Mouse (Mus musculus): ENCODE measurements around the gene Marco. TPM values are rescaled to one million over a fixed set of nuclear protein-coding genes. Genes with fewer than 3 reads are reported as not detected.

Marco gene
- under 1 TPM in 1 of 4 experiments, not detected in 3; 0.17 TPM for total RNA-seq (2022)

- no peak for DNase-seq (ENCODE audit: low spot score)
Measured at GRCm38 (mm10) chr1:120504924-120505323, at the start of gene Marco. Marco (minus strand) TSS chr1:120505024.

- no peak for DNase-seq (ENCODE audit: low spot score)
Measured at GRCm38 (mm10) chr1:120539506-120540029, 34.7 kb upstream of the Marco start.

- no peak for DNase-seq (ENCODE audit: low spot score)
Measured at GRCm38 (mm10) chr1:120536998-120537397, 32.2 kb upstream of the Marco start.

- no peak for DNase-seq (ENCODE audit: low spot score)
Measured at GRCm38 (mm10) chr1:120535919-120536318, 31.1 kb upstream of the Marco start.

DNA sequence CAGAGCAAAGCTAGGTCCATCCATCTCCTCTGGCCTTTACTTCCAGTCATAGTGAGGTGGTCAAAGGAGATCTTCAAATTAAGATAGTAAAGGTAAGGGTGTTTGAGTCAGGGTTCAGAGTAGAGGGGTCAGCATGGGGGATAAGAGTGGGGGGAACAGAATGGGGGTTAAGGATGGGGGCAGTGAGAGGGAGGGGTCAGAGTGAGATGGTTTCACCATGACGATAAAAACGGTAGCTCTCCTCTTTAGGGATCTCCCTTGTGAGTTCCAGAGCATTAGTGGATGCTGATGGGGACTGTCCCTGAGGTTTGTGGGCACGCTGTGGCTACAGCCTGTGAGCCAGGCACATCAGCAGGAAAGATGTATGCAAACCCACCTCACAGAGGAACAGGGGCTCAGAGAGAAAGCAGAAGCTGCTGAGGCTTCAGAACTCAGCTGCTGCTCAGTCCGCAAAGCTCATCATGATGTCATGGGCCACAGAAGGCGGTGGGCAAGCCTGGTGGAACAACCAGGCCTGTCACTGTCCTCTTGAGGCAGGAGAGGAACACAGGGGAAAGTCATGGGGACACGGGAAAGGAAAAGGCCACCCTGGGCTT is 27.6 kb upstream of the Marco start:
- no peak for DNase-seq (ENCODE audit: low spot score)

DNA sequence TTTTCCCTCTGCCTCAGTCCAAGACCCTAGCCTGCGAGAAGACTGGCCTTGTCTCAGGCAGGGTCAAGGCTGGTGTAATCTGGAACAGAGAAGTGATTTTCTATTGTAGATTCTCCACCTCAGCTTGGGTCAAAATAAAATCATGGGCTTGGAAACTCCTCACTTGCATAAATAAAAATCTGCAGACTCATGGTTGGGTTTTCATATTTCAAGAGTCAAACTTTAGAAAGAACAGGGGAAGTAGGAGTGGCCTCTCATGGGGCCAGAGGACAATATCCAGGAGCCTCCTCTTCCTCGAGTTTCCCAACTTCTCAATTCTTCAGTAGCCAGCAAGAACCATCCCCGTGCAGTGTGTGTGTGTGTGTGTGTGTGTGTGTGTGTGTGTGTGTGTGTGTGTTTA is 26.9 kb upstream of the Marco start:
- DNase-seq (ENCODE audit: low spot score), result no peak

- DNase-seq (ENCODE audit: low spot score), result no peak
Measured at GRCm38 (mm10) chr1:120529881-120530280, 25.1 kb upstream of the Marco start.

DNA sequence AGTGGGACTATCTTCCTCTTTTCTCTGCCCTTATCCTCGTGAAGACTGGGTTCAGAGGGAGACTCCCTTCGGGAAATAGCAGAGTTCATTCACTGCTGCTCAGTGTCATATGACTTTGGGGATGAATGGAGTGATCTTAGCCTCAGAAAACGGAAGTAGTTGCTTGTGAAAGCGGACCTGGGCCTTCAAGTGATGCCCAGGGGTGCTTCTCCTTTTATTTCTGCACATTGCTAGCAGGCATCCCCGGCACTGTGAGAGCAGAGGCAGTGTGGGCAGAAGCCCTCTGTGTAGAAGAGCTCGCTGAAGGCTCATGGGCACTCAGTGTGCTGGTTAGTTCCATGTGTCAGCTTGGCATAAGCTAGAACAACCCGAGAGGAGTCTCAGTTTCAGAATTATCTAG is 12.8 kb upstream of the Marco start:
- DNase-seq (ENCODE audit: low spot score), result no peak

- no peak for DNase-seq (ENCODE audit: low spot score)
Measured at GRCm38 (mm10) chr1:120510311-120510710, 5.5 kb upstream of the Marco start.

DNA sequence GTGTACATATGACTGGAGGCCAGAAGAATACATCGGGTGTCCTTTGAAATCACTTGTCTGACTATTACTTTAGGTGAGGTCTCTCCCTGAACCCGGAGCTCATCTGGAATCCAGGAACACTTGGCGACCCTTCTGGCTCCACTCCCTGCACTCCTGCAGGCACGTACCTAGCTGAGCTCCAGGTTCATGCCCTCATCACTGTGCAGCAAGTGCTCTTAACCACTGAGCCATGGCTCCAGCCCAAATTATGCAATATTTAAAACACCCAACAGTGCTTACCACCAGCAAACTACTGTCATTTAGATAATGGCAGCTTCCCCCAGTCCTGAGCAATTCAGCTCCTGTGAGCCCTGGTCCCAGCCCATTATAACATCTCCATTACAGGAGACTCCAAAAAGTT is 4.2 kb upstream of the Marco start:
- DNase-seq (ENCODE audit: low spot score), result no peak

DNA sequence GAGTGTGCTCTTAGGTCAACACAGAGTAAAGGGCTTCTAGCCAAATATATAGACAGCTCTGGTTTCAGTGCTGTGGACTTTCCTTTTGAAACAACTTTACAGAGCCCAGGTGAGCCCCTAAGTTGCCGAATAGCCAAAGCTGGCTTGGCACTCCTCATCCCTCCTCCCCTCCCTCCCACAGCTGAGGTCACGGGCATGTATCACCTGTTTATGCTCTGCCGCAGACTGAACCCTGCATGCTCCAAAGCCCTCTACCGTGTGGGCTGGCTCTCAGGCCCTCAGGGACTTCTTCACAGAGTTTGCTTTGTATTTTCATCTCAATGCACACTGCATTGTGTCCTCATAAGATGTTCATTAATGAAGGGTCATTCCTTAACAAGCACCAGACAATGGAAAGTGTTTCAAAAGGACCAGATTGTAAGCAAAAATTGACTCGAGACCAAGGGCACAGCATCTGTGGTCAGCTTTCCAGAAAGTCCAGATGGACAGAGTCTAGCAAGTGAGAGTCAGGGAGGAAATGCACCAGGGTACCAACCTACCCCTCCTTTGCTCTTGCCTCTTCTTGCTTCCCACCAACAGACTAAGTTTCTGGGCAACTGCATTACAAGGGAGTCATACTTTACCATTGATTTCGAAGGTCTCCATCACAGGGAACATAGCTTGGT is 646 bp downstream of the Marco start:
- no peak for DNase-seq (ENCODE audit: low spot score)

DNA sequence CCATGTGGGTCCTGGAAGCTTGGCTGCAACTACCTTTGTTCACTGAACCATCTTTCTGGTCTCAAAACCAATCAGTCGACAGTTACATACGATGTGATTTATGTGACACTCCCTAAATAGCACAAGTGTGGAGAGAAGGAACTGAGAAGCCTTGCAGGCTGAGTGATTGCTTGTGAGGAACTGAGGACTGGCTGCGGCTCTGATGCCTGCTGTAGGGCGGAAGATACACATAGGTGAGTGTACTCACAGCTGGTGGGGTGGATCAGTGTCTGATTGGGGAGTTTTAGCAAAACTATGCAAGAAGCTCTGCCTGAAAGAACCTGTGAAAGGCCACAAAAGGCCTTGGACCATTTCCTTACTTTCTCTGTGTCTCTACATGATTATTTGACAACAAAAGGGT is 3.3 kb downstream of the Marco start:
- no peak for DNase-seq (ENCODE audit: low spot score)

GRCm38 (mm10) chr1:120498036-120498435 is 6.8 kb downstream of the Marco start:
- no peak for DNase-seq (ENCODE audit: low spot score)

- no peak for DNase-seq (ENCODE audit: low spot score)
Measured at GRCm38 (mm10) chr1:120480937-120481336, 23.9 kb downstream of the Marco start.

- no peak for DNase-seq (ENCODE audit: low spot score)
Measured at GRCm38 (mm10) chr1:120474825-120475224, 30.0 kb downstream of the Marco start.

- peak; percentile 2 for DNase-seq (ENCODE audit: low spot score)
Measured at GRCm38 (mm10) chr1:120468891-120469290, 35.9 kb downstream of the Marco start.

DNA sequence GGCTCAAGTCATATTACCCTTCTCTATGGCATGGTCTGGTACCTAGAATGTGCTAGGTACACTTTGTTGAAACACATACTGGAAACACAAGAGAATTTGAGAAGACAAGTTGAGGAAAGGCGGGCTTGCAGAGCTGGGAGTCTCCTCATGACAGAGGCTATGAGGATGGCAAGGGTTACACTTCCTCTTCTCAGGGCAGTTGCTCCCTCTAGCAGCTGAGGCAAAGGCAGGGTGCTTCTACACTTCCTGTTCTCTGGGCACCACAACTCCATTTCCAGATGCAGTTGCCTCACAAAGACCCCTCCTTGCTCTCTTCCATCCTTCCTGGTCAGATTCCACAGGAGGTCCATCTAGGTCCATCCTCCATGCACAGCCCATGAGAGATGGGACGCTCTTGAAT is 37.5 kb downstream of the Marco start:
- DNase-seq (ENCODE audit: low spot score), result no peak

DNA sequence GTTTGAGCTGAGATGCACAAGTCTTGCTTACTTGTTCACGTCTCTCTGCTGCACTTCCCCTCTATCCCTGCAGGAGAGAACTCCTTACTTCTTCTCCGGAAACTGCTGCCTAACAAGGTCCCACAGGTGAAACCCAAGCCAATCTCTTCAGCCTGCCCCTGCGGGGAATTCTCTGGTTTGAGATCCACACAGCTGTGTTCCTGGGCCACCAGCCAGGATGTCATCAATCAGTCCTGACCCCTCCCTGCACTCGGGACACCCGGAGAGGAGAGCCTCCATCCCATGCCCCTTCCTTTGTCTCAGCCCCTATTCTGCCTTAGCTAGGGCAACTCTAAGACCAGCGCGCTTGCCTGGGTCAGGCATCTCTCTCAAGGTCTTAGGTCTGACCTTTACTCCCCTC is 38.1 kb downstream of the Marco start:
- DNase-seq (ENCODE audit: low spot score), result no peak

DNA sequence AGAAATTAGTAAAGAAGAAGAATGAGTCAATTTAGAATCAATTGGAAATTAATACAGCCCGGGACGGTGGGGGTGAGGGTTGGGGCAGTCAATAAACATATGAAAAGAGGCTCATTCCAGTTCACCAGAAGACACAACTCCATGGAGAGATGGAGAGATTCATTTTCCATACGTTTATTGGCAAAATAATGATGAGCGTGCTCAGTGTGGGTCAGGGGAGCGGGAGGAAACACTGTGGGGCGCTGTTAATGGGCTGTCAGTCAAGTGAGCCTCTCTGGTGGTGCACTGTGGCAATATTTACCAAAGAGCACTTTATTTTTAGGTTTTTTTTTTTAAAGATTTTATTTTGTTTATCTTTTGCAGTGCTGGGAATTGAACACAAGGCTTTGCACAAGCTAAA is 45.8 kb downstream of the Marco start:
- no peak for DNase-seq (ENCODE audit: low spot score)

- no peak for DNase-seq (ENCODE audit: low spot score)
Measured at GRCm38 (mm10) chr1:120458524-120458923, 46.3 kb downstream of the Marco start.

DNA sequence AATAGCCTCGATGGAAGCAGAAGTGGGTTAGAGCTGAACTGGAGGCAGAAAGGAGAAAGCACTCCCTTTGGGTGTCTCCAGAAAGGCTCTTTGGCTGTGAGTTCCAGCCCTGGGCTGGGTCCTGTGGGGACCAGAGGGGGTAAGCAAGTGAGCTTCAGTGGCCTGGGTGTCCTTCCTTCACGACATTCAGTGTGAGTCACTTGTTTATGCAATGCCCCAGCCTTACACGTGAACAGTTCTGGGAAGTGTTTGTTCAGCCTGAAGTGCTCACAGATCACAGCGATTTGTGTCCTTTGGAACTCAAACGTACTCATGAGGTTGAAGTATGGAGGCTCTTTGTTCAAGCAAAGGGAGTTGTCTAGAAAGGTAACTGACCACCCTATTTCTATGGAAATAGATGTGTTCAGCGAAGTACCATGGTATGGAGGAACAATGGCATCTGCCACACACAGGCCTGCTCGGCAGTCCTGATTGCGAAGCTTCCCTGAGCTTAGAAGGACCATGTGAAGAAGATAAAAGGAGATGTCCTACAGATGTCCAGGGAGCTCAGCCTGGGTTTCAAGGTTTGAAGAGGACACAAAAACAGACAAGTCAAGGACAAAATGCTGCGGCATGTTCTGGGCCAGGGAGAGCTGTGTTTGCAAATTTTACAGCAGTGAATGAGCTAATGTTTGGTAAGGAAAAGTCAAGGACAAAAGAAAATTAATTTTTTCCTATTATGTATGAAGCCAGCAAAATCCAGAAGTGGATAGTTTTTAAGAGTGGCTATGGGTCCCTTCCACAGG is 53.1 kb downstream of the Marco start:
- DNase-seq (ENCODE audit: low spot score), result no peak

GRCm38 (mm10) chr1:120449662-120450061 is 55.2 kb downstream of the Marco start:
- no peak for DNase-seq (ENCODE audit: low spot score)

DNA sequence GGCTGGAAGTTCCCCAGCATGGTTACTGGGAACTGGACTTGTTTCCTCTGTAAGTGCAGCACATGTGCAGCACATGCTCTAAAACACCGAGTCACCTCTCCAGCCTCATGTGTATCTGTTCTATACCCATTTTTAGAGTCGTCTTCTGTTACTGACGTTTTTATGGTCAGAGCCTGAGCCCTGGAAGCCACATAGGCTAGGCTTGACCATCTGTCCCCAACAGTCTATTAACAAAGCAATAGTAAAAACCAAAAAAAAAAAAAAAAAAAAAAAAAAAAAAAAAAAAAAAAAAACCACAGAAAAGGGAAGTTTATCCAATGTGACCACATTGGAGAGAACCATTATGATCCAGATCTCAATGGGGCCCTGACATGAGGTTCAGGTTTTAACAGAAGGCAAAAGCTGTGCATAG is 61.6 kb downstream of the Marco start:
- DNase-seq (ENCODE audit: low spot score), result no peak

Measured in heart, adult 8-10 months (tissue).